Mouse (Mus musculus) layer of hippocampus, adult 8-10 months (tissue): Measurements from ENCODE around the gene Skp1a. TPM values are rescaled to one million over a fixed set of nuclear protein-coding genes. Genes with fewer than 3 reads are reported as not detected.
"Not testable (repeated sequence)": the region's sequence is repeated elsewhere in the genome, so short reads cannot be mapped to it uniquely, and the experiment has no call there.

ENCODE experiments used
- DNase-seq, 2 experiments: peaks; one replicate each; pipeline ENCODE4 v3.0.0; 2022; ENCODE audit warnings: low spot score in 2 of 2
- total RNA-seq, 4 experiments: library from RNA; stranded (reverse); gene quantifications; 2 replicates each; pipeline ENCODE4 v1.2.4; 2022

Gene Skp1a
- 100 to 1,000 TPM; 433 to 496 (median 439) TPM for total RNA-seq

DNA sequence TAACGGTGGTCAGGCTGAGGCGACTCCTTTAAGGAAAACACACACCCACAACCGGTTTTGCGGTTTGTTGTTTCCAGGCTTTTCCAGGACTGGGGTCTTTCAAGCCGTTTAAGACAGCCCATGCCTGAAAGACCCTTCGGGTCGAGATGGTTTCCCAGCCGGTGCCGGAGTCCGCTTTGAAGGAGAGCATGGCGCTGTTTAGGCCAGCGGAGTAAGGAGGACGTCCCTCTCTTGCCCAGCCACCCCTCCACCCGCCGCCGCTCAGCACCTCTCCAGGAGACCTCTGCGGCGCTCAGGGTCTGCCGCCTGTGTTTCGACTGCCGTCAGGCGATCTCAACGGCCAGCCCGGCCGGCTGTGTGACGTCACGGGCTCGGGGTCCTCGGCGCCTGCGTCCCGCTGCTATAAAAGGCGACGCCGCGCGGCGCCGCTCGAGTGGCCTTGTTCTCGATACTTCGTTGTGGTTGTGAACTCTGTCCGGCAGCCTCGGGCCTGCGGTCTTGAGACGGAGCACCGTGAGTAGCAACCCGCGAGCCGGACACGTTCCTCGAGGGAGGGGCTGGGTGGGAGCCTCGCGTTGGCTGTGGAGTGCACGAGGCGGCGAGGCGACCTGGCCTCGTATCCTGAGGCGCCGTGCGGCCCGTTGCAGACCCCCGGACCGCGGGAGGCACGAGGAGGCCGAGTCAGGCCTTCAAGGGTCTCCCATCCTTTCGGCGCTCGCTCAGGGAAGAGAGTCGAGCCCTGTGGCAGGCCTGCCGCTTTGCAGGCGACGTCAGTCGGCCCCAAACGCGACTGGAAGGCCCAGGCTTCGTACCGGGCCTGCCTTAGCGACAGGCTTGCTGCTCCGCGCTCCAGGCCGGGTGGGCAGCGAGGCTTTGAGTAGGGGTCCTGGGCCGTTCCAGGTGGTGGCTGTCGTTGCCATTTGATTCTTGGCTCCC, at the start of gene Skp1a:
TSS of gene Skp1a (plus strand) at position 390 of the 936 bp plus-strand sequence.
- DNase-seq = peak; percentile 84 to 91

- not testable (repeated sequence) for DNase-seq
Measured at GRCm38 (mm10) chr11:52196496-52197023, 35.2 kb upstream of the Skp1a start.

- no peak for DNase-seq
Measured at GRCm38 (mm10) chr11:52213887-52214286, 17.9 kb upstream of the Skp1a start, which contains the start of gene Olfr1371. Gene Olfr1371, minus strand, starts transcription at chr11:52213987.

GRCm38 (mm10) chr11:52220282-52220681, 11.5 kb upstream of the Skp1a start:
- DNase-seq = peak in 1 of 2 experiments; percentile 73

DNA sequence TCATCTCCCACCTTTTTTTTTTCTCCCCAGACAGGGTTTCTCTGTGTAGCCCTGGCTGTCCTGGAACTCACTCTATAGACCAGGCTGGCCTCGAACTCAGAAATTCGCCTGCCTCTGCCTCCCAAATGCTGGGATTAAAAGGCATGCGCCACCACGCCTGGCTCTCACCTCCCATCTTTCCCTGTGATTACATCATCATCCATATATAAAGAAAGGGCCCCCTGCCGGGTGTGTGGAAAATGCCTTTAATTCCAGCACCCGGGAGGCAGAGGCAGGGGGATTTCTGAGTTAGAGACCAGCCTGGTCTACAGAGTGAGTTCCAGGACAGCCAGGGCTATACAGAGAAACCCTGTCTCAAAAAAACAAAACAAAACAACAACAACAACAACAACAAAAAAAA, 9.9 kb upstream of the Skp1a start:
- DNase-seq = not testable (repeated sequence)

- no peak for DNase-seq
Measured at GRCm38 (mm10) chr11:52222891-52223290, 8.9 kb upstream of the Skp1a start.

GRCm38 (mm10) chr11:52223968-52224682, 7.7 kb upstream of the Skp1a start:
- no peak for DNase-seq

DNA sequence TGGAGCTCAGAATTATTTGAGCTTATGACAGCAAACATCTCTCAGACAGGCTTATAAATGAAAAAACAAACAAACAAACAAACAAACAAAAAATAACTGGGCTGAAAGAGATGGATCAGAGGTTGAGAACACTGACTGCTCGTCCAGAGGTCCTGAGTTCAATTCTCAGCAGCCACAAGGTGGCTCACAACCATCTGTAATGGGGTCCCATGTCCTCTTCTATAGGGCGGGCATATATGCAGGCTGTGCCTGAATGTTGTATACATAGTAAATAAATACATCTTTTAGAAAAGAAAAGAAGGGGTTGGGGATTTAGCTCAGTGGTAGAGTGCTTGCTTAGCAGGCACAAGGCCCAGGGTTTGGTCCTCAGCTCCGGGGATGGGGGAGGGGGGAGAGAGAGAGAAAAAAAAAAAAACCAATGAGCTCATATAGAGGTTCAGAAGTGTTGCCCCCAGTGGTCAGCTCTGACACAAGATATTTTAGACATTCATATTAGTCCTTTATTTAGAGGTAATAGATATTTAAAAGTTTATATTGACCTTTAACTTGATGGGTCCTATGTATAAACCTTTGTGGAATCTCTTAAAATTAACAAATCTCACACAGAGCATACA, 5.7 kb upstream of the Skp1a start:
- no peak for DNase-seq

DNA sequence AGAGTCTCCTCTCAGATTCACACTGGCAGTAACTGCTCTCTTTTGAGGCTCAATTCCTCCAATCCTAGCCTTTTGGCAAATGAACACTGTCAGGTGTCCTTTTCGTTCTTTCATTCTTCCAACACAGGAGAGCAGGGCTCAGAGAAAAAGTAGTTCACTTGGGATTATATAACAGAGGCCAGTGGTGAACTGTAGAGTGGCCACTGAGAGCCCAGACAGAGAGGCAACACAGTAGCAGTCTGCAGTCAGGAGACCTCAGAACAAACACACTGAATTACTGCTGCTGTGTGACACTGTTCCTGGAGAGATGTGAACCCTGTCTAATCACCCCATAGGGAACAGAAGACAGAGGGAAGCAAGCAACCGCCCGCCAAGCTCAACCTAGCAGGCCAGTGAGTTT, 4.7 kb upstream of the Skp1a start:
- DNase-seq = no peak

- no peak for DNase-seq
Measured at GRCm38 (mm10) chr11:52227466-52228226, 4.1 kb upstream of the Skp1a start.

- no peak for DNase-seq
Measured at GRCm38 (mm10) chr11:52228722-52229448, 2.9 kb upstream of the Skp1a start.

DNA sequence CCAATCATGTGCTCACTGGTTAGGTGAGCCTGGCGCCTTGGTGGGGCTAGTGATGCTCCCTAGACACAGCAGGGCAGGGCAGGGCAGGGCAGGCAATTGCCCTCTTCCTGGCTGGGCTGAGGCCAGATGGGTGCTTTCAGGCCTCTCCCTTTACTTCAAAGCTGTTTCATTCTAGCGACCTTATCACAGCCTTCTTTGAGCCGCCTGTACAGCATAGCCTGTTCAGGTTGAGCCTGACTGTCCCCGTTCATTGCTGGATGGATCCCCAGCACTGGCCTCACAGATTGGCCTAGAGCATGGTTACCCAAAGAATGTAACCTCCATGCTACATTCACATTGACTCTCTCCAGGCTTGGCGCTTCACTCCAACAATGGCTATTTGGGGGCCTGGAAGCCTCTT, 1.1 kb upstream of the Skp1a start:
- no peak for DNase-seq

DNA sequence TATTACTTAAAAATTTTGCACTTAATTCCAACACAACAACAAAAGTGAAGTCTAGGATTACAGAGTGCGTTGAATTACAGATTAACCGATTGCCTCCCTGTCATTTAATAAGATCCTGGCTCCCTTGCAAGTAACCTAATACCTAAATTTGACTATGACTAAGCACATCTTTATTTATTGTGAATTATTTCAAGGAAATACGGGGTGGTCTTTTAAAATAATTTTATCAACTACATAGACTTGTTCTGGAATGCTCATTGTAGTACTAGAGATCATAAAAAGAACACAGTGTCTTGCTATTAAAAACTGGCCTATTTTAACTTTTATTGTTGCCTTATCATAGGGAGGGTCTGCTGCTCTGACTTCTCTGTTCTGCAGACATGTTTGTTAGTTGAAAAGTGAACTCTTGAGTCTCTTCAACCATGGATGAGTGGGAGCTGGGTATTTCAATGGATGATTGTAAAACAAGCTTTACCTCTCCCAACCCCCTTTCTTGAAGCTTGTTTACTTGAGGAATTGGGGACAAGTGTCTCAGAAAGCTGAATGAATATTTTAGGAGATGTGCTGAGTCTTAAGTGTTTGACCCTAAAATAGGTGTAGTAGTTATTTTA, 1.4 kb downstream of the Skp1a start:
- no peak for DNase-seq

- DNase-seq = no peak
Measured at GRCm38 (mm10) chr11:52233906-52234305, 2.1 kb downstream of the Skp1a start.

DNA sequence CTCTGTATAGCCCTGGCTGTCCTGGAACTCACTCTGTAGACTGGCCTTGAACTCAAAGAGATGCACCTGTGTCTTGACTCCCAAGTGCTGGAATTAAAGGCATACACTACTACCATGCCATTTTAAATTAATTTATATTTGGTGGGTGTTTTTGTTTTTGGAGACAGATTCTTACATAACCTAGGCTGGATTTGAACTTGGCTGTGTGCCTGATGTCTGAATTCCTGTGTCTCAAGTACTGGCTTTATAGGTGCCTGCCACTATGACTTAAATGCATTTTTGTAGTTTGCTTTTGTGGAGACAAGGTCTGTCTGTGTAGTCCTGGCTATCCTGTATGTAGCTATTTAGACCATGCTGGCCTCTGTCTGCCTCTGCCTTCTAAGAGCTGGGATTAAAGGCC, 2.7 kb downstream of the Skp1a start:
- DNase-seq = no peak

DNA sequence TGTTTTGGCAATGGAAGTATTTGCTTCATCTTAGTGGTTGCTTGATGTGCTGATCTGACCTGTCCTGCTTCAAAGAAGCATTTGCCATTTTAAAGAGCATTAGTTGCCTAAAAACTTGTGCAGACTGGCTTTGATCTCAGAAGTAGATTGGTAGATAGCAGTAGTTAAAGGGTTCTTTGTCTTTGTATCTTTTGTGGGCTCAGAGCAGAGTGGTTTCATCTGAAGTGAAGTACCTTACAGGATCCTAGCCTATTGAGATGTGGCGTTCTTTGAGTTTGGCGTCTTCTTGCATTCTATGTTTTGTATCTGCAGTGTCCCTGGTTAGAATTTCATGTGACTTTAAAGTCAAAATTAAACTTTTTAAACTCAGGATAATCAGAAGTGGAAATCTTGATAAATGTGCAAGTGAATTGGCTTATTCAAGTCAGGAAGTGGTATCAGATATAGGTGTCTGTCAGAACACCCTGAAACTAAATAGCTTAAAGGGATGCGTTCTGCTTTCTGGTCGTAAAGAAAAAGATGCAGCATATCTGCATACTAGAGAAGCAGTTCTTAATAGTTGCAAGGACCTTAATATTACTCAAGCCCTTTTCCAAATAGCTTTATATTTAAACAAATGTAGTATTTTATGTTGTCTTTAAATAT, 9.2 kb downstream of the Skp1a start:
- DNase-seq = no peak

- no peak for DNase-seq
Measured at GRCm38 (mm10) chr11:52249452-52249851, 17.7 kb downstream of the Skp1a start.

DNA sequence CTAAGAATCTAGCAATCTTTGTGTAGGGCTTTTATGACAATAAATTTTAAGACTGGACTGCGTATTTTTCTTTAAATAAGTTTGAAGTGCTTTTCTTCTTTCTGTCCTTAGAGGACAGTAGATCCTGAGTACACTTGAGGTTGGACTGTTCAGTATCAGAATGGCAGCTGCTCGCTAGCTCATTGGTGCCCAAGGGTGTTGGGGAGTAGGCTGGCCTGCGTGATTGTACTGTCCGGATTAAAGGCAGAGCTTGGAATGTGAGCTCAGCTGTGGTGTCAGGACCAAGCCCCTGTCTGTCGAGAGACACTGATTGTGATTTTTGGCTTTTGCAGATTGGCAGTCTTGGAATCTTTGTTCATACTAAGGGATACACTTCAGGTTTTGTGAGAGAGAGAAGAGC, 20.0 kb downstream of the Skp1a start:
- no peak for DNase-seq

DNA sequence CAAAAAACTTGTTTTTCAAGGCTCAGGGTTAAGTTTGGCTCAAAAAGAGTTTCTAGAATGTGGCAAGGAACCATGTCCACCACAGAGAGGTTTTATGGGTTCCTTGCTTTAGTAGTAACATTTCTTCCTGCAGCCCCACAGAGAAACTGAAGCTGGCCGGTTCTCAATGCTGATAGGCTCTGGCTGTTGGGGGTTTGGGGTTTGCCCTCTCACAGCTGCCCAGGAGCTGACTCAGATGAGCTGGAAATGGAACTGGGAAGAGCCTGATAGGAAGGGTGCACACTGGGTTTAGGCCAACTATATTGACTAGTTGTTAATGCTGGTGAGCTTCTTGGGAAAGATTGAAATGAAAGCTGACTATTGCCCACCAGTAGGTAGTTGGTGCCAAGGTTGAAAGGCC, 20.9 kb downstream of the Skp1a start:
- DNase-seq = no peak
